Mouse (Mus musculus) frontal cortex, postnatal 10 days (tissue): Measurements from ENCODE around the gene Gadd45b.

ENCODE experiments used
- DNase-seq, 2 experiments: peaks; one replicate each; pipeline ENCODE4 v3.0.0; 2022; ENCODE audit warnings: low spot score in 2 of 2, mixed read lengths in 1 of 2

The Gadd45b gene

DNA sequence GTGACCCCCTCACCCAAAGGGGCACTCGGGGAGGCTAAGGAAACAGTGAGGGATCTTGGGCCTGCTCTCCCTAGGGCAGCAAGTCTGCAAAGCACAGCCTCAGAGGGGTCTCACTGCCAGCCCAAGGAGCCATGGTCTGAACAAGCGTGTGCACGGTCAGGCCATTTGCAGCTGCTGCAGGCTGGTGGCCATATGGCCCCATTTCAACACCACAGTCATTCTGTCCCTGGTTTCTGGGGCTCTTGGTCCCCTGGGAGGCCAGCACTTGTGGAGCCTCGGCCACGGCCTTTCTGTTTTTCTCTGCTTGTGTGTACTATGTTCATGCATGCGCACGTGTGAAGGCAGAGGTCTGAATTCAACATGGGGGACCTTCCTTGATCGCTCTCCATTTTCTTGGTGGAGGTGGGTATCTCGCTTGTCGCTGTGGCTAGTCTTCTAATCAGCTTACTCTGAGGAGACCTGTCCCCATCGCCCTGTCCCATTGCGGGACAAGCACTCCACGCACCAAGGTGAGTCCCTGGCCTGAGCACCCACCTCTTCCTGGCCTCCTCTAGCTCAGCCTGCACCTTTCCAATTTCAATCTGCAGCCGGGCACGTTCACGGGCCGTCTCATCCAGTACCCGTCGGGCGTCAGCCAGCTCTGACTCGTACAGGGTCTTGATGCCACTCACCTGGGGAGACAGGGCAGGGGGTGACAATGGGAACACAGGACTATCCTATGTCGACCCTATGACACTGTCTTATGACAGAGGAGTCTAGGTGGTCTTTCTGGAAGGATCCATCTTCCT, 20.3 kb upstream of the Gadd45b start:
- no peak for DNase-seq

DNA sequence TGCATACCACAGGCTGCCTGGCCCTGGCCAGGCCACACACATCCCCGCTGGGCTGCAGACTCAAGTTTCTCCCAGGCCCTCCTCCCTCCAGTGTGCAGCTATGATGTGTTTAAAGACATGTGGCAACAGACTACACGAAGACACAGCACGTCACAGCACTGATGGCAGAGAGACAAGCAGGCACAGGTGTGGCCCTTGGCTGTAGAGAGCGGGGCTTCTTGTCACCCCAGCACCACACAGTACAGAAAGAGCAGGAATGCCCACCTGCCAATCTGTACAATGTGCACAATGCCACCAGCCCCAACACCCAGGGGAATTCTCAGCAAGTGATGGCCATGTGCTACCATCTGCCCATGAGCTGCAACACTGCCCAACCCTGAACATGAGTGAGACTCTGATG, 18.5 kb upstream of the Gadd45b start:
- no peak for DNase-seq

DNA sequence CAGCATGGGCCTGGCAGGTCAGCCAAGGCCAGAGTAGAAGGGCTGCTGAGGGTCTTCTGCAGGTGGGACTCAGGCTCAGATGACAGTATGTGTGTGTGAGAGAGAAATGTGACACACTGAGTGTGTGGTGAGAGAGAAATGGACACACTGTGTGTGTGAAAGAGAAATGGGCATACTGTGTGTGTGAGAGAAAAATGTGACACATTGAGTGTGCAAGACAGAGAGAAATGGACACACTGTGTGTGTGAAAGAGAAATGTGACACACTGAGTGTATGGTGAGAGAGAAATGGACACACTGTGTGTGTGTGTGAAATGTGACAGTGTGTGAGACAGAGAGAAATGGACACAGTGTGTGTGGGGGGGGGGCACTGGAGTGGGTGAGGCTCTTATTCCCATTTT, 18.0 kb upstream of the Gadd45b start:
- no peak for DNase-seq

DNA sequence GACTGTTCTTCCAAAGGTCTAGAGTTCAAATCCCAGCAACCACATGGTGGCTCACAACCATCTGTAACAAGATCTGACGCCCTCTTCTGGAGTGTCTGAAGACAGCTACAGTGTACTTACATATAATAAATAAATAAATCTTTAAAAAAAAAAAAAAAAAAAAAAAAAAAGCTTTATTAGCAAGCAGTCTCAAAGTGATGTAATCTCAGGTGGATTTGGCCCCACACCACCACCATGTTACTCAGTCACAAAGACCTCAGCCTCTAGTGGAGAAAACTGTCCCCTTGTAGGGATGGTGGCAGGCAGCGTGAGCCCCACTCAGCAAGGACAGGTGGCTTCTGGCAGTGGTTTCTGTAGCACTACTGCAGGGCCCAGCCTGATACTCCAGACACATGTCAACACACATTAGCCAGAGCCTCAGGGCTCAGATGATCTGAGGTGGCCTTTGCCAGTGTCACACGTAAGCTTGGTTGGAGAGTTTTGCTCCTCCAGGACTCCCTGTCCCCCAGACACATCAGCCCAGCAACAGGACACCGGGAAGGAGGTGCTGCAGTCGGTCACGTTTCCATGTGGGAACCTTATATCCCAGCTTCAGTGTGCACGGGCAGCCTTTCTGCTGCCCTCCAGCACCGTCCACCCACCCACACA, 16.4 kb upstream of the Gadd45b start:
- DNase-seq: no peak

DNA sequence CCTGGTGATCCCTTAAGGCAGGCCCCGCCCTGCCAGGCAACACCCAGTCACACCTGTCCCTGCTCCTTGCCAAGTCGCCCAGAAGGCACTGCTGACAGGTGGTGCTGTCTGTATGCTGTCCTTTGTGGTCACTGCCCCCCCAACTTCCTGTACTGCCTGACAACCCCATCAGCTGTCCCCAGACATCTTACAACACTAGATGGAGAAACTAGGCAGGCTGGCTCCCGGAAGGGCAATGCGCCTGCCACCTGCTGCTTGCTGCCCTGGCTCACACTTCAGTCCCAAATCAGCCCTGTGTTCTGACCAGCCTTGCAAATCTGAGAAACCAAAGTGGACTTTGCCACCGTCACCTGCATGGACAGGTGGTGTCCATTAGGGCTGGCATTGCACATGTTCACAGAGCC, 15.6 kb upstream of the Gadd45b start:
- DNase-seq: no peak

DNA sequence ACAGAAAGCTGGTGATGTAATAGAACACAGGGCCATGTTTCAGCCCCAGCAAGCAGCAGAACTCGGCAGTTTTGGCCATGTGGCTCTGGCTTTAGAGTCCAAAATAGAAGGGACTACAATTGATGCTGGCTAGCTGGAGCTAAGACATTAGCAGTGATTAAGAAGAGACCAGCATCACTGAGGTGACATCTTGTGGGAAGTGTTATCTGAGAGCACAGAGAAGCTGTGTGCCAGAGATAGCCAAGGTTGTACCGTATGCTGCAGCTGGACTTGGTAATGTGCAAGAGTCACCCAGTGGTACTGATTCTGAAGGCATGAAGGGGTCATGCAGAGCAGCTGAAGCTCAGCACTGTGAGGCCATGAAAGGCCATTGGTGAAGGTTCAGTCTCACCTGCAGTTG, 14.6 kb upstream of the Gadd45b start:
- DNase-seq: no peak

DNA sequence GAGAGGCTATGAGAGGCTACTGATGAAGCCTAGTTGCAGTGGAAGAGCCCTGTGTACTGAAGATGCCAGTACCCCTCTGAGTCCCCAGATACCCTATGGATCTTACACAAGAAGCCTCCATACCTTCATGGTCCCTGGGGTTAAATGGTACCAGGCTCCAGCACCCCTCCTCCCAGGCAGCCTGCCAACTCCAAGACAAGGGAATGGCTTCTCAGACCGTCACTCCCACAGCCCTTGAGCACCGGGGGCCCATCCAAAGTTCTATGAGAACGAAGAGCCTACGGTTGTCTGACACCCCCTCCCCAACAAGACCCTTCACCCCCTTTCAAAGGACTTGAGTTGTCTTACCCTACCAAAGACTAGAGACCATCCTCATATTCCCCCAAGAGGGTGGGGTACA, 14.1 kb upstream of the Gadd45b start:
- DNase-seq: no peak

DNA sequence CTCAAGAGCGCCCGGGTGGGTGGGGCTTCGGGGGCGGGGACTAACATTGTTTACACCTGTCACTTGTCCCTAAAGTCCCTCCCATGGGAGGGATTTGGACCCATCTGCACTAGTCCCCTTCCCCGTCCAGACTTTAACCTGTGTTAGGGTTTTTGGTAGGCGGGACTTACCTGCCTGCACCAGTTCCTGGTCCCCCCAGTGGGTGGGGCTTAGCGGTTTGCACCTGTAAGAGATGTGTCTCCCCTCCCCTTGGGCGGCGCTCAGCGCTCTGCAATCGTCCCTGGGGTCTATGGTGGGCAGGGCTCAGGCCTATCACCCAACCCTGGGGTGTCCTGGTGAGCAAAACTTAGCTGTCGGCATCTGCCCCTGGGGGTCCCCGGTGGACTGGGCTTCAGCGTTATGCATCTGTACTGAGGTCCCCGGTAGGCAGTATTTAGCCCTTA, 12.5 kb upstream of the Gadd45b start:
- no peak for DNase-seq

DNA sequence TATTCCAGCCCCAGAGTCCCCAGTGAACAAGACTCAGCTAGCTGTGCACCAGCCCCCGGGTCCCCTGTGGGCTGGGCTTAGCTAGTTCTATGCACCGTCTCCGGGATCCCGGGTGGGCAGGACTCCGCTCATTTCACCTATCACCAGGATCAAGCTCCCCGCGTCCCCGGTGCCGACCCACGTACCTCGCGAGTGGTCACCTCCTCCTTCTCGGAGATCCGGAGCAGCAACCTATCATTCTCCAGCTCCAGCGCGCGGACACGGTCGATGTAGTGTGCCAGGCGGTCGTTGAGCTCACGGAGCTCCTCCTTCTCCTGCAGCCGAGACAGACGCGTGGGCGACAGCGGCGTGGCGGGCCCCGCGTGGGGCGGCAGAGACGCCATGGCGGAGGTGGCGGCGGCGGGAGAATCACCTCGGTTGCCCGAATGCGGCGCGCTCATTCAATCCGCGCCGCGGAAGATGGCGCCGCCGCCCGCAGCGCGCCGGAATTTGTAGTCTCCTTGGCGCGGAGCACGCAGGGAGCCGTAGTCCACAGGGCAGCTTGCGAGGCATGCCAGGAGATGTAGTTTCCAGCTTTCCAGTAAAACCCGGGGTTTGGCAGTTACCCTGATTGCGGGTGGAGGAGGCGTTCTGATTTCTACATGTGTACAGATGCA, 12.0 kb upstream of the Gadd45b start, which contains the start of gene Lmnb2:
Gene Lmnb2, minus strand, starts transcription at position 467 of the 656 bp plus-strand sequence.
- DNase-seq: peak; percentile 65 to 77

DNA sequence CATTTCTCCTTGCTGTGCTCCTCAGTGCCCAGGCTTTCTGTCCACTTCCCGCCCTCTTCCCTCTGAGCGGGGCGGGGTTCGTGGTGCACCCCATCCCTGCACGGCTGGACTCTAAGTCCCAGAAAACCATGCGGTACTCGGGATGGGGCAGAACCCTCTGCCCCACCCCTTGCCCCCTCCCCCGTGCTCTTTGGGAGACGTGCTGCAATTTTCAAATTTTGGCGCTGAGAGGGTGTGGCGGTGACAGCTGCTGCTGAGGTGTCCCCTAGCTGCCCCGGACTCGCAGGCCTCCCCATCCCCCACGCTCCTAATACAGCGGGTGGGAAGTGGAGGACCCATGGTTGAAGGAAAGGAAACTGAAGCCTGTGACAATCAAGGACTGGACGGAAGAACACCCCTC, 8.0 kb upstream of the Gadd45b start:
- no peak for DNase-seq

DNA sequence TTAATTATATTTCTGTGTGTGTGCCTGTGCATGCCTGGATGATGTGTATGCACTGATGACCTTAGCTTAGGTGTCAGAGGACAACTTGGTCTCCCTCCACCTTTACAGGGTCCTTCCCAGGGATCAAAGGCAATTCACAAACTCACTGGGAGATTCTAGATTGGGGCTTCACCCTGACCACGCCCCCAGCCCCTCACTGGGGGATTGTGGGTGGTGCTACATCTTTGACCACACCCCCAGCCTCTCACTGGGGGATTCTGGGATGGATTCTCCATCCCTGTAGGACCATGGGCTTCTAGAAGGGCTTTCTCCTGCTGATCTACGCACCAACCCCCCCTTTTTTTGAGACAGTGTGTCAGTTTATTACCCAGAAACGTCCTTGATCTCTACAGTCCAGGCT, 4.4 kb upstream of the Gadd45b start:
- no peak for DNase-seq

DNA sequence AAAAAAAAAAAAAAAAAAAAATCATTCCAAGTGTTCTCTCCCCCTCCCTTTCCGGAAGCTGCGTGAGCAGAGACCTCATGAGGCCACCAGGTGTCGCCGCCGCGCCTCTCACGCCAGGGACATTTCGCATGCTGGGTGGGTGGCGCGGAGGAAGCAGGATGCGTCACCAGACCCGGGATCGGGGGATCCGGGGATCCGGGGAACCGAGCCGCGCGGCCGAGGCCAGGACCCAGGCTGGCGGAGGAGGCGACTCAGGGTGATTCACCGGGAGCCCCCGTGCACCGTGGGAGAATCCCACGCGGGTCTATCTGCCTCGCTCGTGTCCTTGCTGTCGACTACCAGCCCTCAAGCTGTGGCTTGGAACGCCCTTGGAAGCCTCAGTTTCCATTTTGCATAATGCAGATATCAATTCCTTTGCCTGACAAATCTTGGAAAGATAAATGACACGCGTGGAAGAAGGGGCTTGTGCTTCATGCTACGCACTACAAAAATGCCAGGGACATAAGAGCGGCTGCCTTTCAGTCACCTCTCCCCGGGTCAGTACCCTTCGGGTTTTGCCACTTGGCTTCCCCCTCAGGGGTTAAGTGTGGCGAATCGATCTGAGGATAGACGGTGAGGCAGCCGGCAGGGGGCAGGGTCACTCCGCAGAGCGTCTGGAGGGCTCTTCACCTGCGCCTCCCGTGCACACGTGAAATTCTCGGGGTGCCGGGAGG, 1.1 kb upstream of the Gadd45b start:
- peak; percentile 85 to 92 for DNase-seq

DNA sequence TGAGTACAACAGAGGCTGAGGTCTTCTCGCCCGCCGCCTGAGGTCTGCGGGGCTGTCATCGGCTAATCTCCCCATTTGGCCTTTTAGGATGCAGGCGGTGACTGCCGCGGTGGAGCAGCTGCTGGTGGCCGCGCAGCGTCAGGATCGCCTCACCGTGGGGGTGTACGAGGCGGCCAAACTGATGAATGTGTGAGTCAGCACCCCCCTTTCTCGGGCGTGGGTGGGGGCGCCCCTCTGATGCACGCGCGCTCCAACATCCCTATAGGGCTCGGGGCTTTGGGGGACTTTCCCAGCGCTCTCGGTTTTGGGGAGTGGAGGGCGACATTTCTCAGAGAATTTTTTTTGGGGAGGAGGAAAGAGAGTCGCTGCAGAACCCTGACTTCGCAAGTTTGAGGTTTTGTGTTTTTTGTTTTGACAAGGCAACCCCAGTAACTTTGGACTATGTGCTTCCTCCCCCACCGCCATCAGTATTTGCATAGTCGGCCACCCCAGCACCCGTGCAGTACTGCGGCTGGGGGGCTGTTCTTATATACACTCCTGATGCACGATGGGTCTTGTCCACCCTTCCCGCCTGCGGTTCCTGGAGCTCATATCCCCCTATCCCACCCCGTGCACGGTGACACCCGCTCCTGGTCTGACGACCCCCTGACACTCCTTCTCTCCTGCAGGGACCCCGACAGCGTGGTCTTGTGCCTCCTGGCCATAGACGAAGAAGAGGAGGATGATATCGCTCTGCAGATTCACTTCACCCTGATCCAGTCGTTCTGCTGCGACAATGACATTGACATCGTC, 684 bp downstream of the Gadd45b start:
- no peak for DNase-seq

DNA sequence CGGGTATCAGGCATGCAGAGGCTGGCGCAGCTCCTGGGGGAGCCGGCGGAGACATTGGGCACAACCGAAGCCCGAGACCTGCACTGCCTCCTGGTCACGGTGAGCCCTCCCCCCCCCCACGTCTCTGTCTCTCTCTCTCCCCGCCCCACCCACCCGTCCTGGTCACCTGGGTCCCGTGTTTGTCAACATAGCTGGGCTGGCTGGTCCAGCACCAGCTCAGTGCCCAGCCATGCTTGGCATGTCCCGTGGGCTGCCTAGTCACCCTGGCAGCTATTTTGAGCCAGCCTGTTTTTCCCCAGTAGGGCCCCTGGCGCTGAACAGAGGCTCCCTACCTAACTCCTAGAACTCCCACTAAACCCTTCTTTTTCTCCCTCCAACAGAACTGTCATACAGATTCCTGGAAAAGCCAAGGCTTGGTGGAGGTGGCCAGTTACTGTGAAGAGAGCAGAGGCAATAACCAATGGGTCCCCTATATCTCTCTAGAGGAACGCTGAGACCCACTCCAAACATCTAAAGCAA, 1.3 kb downstream of the Gadd45b start:
- no peak for DNase-seq

DNA sequence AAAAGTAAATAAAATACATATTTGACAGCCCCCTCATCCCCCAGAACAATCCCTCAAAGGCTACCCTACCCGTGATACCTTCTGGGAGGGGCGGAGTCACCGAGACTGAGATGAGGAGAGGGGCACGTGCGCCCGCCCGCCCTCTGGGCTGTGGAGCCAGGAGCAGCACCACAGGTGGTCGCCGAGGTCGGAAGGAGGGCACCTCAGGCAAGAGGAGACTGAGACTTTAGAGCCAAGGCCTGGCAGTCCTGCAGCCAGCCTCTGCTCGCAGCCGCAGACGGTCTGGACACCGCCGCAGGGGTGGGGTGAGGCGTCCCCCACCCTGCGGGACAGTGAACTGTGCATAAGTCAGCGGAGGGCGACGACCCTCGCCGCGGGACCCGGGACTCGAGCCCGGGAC, 1.8 kb downstream of the Gadd45b start:
- DNase-seq: no peak

DNA sequence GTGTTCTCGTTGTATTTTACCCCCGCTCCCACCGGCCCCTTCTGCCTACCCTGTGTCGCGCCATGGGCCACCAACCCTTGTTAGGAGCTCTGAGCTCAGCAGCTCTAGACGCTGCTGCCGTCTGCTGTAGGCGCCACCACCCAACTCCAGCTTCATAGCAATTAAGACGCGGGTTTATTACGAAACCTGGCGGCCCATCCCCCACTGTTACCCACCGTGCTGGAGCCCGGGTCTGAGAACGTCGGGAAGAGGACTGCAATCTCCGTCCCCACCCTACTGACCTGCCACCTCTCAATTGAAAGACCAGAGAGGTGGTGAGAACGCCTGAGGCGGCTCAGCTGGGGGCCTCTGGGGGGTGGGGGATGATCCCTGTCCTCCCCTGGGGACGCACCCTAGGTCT, 2.3 kb downstream of the Gadd45b start:
- no peak for DNase-seq

DNA sequence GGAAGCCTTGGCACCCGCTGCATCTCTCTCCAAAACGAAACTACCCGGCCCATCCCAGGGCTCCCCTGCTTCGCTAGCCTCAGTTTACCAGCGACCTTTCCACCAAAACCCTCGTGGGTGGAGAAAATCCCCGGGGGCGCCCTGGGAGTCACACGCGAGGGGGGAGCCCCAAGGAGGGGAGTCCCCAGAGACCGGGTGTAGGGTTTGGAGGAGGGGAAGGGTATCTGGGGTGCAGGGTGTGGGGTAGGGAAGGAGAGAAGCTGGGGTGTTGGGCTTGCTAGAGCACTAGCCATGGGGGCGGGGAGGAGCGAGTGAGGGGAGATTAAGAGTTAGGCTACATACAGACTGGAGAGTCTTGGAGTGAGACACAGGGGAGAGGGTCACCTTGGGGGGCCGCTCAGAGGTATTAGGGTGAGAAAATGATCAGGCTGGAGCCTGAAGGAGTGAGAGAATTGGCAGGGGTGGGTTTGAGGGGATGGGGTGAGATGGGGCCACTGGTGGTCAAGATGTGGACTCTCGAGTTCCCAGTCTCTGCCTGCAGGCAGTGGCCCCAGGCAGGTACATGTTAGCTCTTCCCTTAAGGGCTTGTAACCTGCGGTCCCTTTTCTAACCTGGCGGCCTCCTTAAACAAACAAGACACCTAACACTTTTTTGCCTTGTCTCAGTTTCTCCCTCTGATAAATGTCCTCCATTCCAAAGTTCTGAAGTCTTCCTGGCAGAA, 3.0 kb downstream of the Gadd45b start:
- DNase-seq: no peak

DNA sequence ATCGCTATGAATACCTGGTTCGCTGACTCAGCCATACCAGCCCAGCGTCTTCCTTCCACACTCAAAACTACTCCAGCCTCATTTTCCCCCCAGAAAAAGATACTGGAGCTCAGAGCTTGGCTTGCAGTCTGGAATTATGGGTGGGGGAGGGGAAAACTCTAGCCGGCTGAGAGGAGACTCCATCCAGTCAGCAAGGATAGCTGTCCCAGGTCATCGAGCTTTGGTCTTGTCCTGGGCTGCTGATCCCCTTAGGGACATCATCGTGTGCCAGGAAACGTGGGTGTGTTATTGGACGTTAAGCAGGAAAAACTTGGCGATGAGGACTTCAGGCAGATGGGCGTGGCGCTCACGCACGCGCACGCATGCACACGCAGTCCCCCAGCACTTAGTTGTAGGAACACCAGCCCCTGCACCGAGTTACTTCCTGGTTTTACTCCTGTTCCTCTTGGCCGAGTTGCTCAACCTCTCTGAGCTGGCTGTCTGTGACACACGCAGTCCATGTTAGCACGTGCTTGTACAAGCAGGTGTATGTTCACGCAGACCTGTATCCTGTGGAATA, 3.6 kb downstream of the Gadd45b start:
- no peak for DNase-seq

DNA sequence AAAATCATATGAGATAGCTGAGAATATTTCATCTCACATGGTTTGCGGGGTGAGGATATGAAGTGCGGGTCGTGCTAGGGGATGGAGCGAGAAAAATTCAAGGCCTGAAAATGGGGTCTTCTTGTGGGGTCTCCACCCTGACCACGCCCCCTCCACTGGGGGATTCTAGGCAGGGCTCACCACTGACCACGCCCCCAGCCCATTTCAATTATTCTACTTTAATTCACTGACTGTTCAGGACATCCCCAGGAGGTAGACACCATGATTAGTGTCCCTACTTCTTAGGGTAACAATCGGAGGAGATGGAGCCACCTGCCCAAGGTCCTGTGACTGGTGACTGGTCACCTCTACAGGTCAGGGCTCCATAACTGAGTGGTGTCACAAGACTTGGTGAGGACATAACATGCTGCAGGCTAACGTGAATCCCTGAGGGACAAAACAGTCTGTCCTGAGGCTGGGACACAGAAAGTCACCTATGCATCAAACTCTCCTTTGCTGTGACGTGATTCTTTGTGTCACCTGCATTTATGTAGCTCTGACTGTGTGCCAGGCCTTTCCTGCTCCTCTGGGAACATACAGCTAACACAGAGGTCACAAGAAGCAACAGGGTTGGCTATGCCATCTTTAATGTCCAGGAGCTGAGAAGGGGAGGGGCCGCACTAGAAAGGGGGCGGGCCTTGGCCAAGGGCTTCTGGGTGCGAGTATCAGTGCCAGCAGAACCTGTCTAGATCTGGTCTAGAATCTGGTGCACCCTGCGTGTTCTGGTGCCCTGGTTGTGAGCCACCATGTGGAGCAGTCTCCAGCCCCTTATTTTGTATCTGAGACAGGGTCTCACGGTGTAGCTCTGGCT, 4.5 kb downstream of the Gadd45b start:
- no peak for DNase-seq
